Mouse (Mus musculus) layer of hippocampus, adult 18-20 months (tissue): ENCODE data around the gene Phf21b. TPM values are rescaled to one million over a fixed set of nuclear protein-coding genes. Genes with fewer than 3 reads are reported as not detected.

Experiments used
- total RNA-seq, 2 experiments: library from RNA; stranded (reverse); gene quantifications; 2 replicates each; pipeline ENCODE4 v1.2.3; 2021

Phf21b gene
- total RNA-seq, 2 experiments from 2014 or later = 9.9 to 11.1 TPM

Other genes with a start within 250 kb of the Phf21b start
- 10 to 100 TPM; 14.0 to 14.4 TPM for gene Prr5, start 186.4 kb downstream of the Phf21b start, total RNA-seq
- under 1 TPM in 1 of 2 experiments, not detected in 1; 0.52 TPM for gene Arhgap8, start 136.0 kb downstream of the Phf21b start, total RNA-seq
- 1 to 10 TPM; 1.0 to 1.1 TPM for gene Gm29666, start 64.0 kb upstream of the Phf21b start, total RNA-seq
- gene Nup50, start 67.4 kb upstream of the Phf21b start, total RNA-seq = 10 to 100 TPM; 35.3 to 37.9 TPM
- 100 to 1,000 TPM in 1 of 2 experiments, 10 to 100 TPM in 1; 97.0 to 102 TPM for gene 5031439G07Rik, start 132.5 kb upstream of the Phf21b start, total RNA-seq
- gene Upk3a, start 161.1 kb upstream of the Phf21b start, total RNA-seq = under 1 TPM in 1 of 2 experiments, not detected in 1; 0.40 TPM
- 10 to 100 TPM; 29.9 to 35.2 TPM for gene Fam118a, start 172.9 kb upstream of the Phf21b start, total RNA-seq